Mouse (Mus musculus) erythroblast, embryonic 14.5 days (primary cell): Measurements from ENCODE around the gene Nupr1l. TPM values are rescaled to one million over a fixed set of nuclear protein-coding genes. Genes with fewer than 3 reads are reported as not detected.

ENCODE experiments used
- H3K27me3 ChIP-seq: 2 replicates; pipeline ENCODE4 v1.6.1; 2012; ENCODE audit warnings: inconsistent platforms; ENCODE audit not compliant: control insufficient read depth
- H3K36me3 ChIP-seq: 2 replicates; pipeline ENCODE4 v1.6.1; 2012; ENCODE audit warnings: mild to moderate bottlenecking, inconsistent platforms; ENCODE audit not compliant: control insufficient read depth
- H3K4me1 ChIP-seq: 2 replicates; pipeline ENCODE4 v1.6.1; 2012; ENCODE audit warnings: inconsistent platforms; ENCODE audit not compliant: control insufficient read depth
- H3K4me3 ChIP-seq: replicated peaks from 2 replicates; pipeline ENCODE3; 2012; ENCODE audit warnings: moderate library complexity, mild to moderate bottlenecking, inconsistent platforms
- H3K9me3 ChIP-seq: 2 replicates; pipeline ENCODE4 v1.6.1; 2012; ENCODE audit warnings: low read length, inconsistent platforms, mixed read lengths; ENCODE audit not compliant: control insufficient read depth
- GATA1 ChIP-seq: IDR thresholded peaks from 2 replicates; pipeline ENCODE4 v1.6.1; 2012; ENCODE audit warnings: low read length, inconsistent platforms, mixed read lengths
- TAL1 ChIP-seq: IDR thresholded peaks from 3 replicates; pipeline ENCODE4 v1.6.1; 2012; ENCODE audit warnings: low read length, inconsistent platforms, mixed read lengths
- polyA plus RNA-seq: library from polyadenylated mRNA; stranded (reverse); fragments of >175 nt; gene quantifications from 2 replicates; pipeline ENCODE4 v1.2.3, GENCODE M21; 2012

The Nupr1l gene
- polyA plus RNA-seq, 1 experiment = not detected

DNA sequence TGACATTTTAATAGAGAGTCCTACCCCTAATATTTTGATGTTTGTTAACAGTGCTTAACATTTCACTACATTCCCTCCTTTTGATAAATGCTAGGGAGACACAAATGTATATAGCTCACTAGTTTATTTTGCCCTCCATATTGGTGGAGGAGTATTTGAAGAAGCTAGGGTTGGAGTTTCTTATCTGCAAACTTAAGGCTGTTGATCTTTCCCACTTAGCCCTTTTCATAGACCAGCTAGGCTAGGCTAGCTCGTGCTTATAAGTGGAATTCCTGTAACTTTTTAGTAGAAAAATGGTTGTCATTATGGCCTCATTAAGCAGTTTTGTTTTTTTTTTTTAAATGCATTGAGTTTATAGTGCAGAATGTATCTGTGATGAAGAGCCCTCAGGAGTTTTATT is 35.1 kb downstream of the Nupr1l start:
- Histone ChIP-seq H3K4me1 (peaks cover 56% of the 10 kb centered on the region), H3K27me3 (no peaks in the 10 kb centered on the region), H3K36me3 (peaks cover 41% of the 10 kb centered on the region), H3K4me3 (peak overlapping the region; percentile 93), H3K9me3 (no peaks in the 10 kb centered on the region)
- TF ChIP-seq TAL1 (no peak), GATA1 (no peak)

DNA sequence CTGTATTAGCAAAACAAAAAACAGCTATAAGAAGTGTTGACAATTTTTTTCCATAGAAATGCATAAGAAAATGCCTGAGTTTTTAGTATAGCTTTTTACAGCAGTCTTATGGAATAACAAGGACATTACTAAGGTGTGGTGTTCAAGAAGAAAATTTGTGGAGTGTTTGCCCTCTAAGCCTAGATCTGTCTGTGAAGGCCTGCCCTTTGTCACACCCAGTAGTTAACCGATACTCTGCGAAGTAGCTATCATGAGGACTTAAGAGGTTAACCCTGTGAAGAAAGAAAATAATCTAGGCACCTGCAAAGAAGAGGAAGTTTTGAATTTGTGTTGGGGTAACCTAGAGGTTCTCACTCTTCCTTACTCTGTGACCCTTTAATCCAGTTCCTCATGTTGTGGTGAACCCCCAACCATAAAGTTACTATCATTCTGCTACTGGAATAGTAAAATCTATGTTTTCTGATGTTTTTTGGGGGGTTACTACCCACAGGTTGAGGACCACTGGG is 39.2 kb downstream of the Nupr1l start:
- H3K27me3 ChIP-seq = no peaks in the 10 kb centered on the region
- no peak overlapping the region for H3K4me3 ChIP-seq
- H3K4me1 ChIP-seq = peaks cover 59% of the 10 kb centered on the region
- H3K36me3 ChIP-seq = peaks cover 61% of the 10 kb centered on the region
- H3K9me3 ChIP-seq = no peaks in the 10 kb centered on the region
- TF ChIP-seq GATA1 (no peak), TAL1 (no peak)

DNA sequence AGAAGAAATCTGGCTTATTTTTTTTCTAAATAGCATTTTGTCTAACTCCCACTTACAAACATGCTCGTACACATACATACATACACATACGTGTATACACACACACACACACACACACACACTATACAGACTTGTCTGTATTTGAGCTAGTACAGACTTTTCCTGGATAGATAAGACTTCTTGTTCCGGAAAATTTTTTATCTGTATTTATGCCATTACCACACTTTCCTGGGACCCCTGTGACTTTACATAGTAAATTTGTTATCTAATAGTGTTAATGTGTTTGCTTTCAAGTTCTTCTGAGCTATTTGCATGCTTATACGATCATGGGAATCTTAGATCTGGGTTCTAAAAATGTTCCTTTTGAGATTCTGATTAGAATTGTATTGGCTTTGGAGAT is 43.8 kb downstream of the Nupr1l start:
- H3K27me3 ChIP-seq = no peaks in the 10 kb centered on the region
- H3K36me3 ChIP-seq = peaks cover 42% of the 10 kb centered on the region
- TF ChIP-seq TAL1 (no peak), GATA1 (no peak)
- H3K4me3 ChIP-seq = no peak overlapping the region
- H3K9me3 ChIP-seq = no peaks in the 10 kb centered on the region
- H3K4me1 ChIP-seq = peaks cover 75% of the 10 kb centered on the region

DNA sequence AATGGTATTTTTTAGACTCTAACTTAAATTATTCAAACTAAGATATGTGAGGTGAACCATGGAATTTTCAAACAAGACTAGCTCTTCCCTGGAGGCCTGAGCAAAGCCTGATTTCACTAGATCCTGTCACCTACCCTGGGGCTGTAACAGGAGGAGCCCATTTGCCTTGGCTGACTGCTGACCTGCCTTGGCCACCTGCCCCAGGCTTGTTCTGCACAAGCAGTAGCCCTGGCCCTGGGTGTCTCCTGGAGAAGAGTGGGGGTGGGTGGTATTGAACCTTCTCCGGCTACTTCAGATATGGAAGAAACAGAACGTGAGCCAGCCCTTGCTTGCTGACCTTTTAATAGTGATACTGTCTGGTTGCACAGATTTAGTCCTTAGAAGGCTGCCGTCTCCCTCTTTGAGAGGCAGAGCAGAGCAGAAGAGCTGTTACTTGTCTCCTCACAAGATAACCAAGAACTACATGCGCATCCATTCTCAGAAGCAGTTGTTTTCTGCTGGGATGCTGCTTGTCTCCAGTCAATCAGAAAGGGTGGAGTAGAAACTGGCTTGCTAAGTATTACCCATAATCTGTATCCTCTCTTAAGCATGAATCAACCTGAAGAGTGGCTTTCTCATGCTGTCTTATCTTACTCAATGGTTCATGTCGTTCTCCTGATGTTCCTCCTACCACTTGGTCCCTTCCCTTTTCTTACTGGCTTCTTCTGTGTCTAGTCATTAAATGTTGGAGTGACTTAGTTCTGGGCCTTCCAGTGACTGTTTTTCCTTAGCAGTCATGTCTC is 46.3 kb downstream of the Nupr1l start:
- H3K27me3 ChIP-seq = no peaks in the 10 kb centered on the region
- no peak overlapping the region for H3K4me3 ChIP-seq
- peaks cover 64% of the 10 kb centered on the region for H3K4me1 ChIP-seq
- peaks cover 45% of the 10 kb centered on the region for H3K36me3 ChIP-seq
- no peaks in the 10 kb centered on the region for H3K9me3 ChIP-seq
- TF ChIP-seq GATA1 = no peak
- TF ChIP-seq TAL1 = no peak

DNA sequence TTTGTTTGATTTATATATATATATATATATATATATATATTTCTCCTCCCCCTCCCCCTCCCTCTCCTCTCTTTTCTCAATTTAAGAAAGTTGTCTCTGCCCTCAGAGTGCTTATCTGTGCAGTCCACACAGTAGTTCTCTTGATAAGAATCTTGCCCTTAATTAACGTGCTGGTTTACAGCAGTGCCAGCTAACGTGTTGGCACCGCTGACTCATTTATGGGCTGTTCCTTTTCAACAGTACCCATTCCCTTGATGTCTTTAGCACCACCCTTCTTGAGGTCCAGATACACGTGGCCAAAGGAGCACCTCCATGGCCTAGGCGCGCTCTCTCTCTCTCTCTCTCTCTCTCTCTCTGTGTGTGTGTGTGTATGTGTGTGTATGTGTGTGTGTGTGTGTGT is 47.5 kb downstream of the Nupr1l start:
- Histone ChIP-seq H3K27me3 (no peaks in the 10 kb centered on the region), H3K9me3 (no peaks in the 10 kb centered on the region), H3K36me3 (peaks cover 46% of the 10 kb centered on the region), H3K4me1 (peaks cover 61% of the 10 kb centered on the region), H3K4me3 (peak overlapping the region; percentile 15)
- TF ChIP-seq GATA1 (peak; percentile 32), TAL1 (no peak)

DNA sequence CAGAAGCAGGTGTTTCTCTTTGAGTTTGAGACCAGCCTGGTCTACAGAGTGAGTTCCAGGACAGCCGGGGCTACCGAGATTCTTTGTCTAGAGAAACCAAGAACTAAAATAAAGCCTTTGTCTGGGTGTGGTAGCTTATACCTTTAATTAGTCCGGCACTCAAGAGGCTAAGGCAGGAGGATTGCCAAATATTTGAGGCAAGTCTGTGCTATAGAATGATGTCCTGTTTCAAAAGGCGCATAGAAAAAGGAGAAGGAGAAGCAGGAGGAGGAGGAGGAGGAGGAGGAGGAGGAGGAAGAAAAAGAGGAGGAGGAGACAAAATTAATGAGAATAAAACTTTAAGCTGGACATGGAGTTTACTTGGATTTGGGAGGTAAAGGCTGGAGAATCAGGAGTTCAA is 54.9 kb downstream of the Nupr1l start:
- no peak for TF ChIP-seq GATA1
- no peak for TF ChIP-seq TAL1
- H3K27me3 ChIP-seq = no peaks in the 10 kb centered on the region
- peaks cover 58% of the 10 kb centered on the region for H3K36me3 ChIP-seq
- H3K4me3 ChIP-seq = no peak overlapping the region
- H3K9me3 ChIP-seq = no peaks in the 10 kb centered on the region
- H3K4me1 ChIP-seq = peaks cover 38% of the 10 kb centered on the region

Other genes starting within 250 kb of the Nupr1l start
- 0.01 TPM in 1 of 2 replicates, not detected in the other for gene Zfp11, start 238.4 kb upstream of the Nupr1l start, polyA plus RNA-seq
- gene Sept14, start 200.0 kb upstream of the Nupr1l start, polyA plus RNA-seq = not detected in 2 replicates
- gene Mrps17, start 193.0 kb upstream of the Nupr1l start, polyA plus RNA-seq = 1.5 and 1.6 TPM in 2 replicates
- gene Nipsnap2, start 183.5 kb upstream of the Nupr1l start, polyA plus RNA-seq = 1.9 and 2.4 TPM in 2 replicates
- 0.92 and 1.4 TPM in 2 replicates for gene Psph, start 121.1 kb upstream of the Nupr1l start, polyA plus RNA-seq
- gene Sumf2, start 61.6 kb upstream of the Nupr1l start, polyA plus RNA-seq = 0.97 and 1.0 TPM in 2 replicates
- 80.6 and 90.6 TPM in 2 replicates for gene Chchd2, start 21.1 kb upstream of the Nupr1l start, polyA plus RNA-seq
- 0.04 TPM in 1 of 2 replicates, not detected in the other for gene Zbed5, start 12.8 kb upstream of the Nupr1l start, polyA plus RNA-seq
- not detected in 2 replicates for gene Phkg1, start 10.0 kb upstream of the Nupr1l start, polyA plus RNA-seq
- 0.92 and 1.9 TPM in 2 replicates for gene Vkorc1l1, start 33.4 kb downstream of the Nupr1l start, polyA plus RNA-seq
- 0.28 and 0.51 TPM in 2 replicates for gene Gusb, start 94.5 kb downstream of the Nupr1l start, polyA plus RNA-seq
- 1.0 and 2.1 TPM in 2 replicates for gene Asl, start 120.7 kb downstream of the Nupr1l start, polyA plus RNA-seq
- 1.1 and 2.1 TPM in 2 replicates for gene Crcp, start 120.8 kb downstream of the Nupr1l start, polyA plus RNA-seq
- 2.3 and 3.4 TPM in 2 replicates for gene Tpst1, start 164.8 kb downstream of the Nupr1l start, polyA plus RNA-seq
- 1.4 and 2.1 TPM in 2 replicates for gene Kctd7, start 236.3 kb downstream of the Nupr1l start, polyA plus RNA-seq